Mouse (Mus musculus): ENCODE data around the gene Epdr1.

Epdr1 gene

DNA sequence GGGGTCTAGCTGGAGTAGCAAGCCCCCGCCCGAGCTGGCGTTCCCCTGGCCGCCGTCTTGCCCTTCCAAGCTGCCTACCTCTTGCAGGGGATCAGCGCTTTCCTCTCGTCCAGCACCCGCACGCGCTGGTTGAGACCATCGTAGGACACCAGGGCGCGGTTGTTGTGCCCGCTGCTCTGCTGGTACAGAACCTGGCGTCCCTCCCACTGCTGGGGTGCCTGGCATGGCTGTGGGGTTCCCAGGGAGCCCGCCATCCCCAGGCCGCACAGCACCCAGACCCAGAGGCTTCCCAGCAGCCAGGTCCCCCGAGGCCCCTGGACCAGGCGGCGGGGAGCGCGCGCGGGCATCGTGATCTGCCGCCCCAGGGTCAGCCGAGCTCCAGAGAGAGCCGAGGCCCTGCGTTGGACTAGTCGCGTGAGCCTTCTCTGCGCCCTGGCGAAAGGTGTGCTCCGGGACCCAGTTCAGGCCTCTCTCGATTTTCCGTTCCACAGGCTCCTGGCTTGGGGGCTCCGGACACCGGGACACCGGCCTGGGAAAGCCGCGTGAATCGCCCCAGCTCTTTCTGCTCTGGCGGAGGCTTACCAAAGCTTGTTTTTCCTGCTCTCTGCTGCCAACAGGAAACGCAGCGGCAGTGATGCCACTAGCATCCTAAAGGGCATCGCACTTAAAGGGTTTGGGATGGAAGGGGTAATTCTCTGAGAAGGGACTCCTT, at the start of gene Epdr1:
Gene Epdr1 (minus strand): TSS at position 712 of the 712 bp plus-strand sequence.
- no peak for DNase-seq (ENCODE audit: extremely low spot score, low read depth, low spot score)

DNA sequence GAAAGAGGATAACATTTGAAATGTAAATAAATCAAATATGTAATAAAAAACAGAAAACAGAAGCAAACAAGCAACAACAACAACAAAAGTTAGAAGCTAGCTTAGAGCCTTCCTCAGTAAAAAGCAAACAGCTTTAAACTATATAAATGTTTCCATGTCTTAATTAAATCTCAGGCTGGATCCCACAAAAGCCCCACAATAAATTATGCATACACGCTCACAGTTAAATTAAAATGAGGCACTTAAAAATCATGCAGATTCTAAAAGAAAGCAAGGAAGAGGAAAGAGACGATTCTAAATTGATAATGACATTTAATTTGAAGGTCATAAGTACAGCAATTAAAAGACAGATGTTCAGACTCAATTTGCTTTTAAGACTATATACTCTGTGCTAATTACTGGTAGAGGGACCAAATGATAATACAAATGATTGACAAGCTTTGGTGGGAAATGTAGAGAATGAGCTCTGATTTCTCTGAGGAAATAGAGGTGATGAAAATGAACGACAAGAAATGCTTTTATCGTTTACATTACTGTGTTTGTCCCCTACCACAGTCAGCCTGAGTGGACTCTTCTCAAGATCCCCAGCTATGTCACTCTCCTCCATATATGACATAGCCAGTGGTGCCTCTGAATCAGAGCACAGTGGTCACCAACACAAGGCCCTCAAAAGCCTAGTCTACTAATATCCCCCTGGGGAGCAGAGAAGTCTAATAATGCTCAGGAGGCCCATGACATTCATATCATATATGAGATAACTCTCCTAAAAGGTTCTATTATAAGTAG, 48.8 kb upstream of the Epdr1 start:
- no peak for DNase-seq (ENCODE audit: extremely low spot score, low read depth, low spot score)

DNA sequence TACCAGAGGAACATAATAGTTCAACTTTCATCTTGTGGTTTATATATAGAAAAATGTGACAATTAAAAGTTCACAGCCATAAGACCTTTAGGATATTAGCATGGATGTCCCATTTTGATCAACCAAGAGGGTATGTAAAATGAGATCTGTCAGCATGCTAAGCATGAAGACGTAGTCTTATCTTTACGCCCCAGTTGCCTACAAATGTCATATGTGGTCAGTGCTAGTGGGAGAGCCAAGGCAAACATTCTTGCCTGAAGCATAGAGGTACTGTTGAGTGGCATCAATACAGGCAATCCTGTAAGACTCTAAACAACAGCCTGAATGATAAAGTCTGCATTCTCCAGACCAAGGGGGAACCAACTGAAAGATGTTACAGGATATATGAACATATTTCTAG, 32.7 kb upstream of the Epdr1 start:
- no peak for DNase-seq (ENCODE audit: extremely low spot score, low read depth, low spot score)

DNA sequence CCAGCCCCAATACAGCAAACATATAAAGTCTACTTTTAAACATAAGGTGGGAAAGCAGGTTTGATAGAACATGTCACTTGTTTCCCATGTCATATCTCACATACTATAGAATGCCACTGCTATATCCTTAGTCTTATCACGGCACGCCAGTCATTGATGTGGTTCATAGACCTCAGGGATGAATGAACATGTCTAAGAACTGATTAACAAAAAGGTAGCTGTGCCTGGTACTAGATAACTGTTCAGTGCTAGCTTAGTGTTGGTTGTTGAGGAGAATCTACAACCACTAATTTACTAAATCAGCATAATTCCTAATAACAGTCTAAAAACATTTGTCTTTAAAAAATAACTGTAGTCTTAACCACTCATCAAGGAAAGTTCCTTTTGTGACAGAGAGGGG, 30.1 kb upstream of the Epdr1 start:
- DNase-seq (ENCODE audit: extremely low spot score, low read depth, low spot score) = no peak

GRCm38 (mm10) chr13:19644225-19644624, 24.5 kb upstream of the Epdr1 start:
- DNase-seq (ENCODE audit: extremely low spot score, low read depth, low spot score) = no peak

- no peak for DNase-seq (ENCODE audit: extremely low spot score, low read depth, low spot score)
Measured at GRCm38 (mm10) chr13:19643519-19643918, 23.8 kb upstream of the Epdr1 start.

- no peak for DNase-seq (ENCODE audit: extremely low spot score, low read depth, low spot score)
Measured at GRCm38 (mm10) chr13:19640203-19640851, 20.6 kb upstream of the Epdr1 start.

GRCm38 (mm10) chr13:19636131-19636530, 16.4 kb upstream of the Epdr1 start:
- DNase-seq (ENCODE audit: extremely low spot score, low read depth, low spot score) = no peak

DNA sequence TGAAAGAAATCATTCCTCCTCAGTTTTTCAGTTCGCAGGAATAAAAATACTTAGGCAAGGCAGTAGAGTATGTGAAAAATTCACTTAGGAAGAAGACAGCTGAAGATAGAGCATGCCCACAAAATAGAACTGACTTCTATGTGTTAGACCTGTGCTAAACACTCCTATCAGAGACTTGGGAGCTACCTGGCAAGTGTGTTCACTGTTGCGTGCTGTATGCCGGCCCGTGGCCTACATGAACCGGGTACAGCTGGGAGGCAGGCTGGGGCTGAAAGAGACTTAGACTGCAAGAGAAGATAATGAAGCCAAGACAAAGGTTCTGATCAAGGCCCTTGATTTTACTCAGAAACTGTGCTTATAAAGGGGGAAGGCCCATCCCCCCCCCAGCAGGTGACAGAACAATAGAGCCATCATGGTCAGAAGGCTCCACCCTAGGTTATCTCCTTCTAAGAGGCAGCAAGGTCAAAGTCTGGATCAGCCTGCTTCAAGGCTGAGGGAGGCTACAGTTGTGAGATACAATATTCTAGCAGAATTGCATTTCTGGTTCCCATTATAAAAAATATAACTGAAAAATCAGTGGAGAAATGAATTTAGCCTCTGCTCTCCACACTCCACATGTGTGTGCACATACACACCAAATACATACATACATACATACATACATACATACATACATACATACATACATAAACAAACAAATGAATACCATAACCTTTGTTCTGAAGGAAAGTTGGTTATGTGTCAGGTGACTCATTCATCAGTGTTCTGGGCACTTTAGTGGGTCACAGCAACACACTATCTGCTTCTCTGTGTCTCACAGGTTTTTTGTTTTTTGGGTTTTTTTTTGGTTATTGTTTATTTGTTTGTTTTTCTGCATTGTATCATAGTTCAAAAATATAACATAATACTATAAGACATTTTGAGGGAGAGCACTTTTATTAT, 11.3 kb upstream of the Epdr1 start:
- no peak for DNase-seq (ENCODE audit: extremely low spot score, low read depth, low spot score)

DNA sequence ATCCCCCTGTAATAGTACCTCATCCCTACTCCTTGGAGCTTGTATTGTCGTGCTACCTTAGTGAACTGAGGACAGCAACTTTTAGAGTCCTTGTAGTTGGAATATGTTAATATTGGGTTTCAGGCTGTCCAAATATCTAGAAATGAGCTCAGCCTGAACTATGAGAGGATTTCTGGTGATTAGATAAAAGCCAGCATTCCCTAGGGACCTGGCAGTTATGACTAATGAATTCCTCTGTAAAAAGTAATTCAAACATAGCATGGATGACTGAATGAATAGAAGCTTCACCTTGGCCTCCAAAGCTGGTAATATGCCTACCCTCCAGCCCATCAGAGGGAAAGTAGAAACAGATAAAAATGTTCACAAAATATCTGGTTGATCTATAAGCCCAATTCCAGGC, 6.7 kb upstream of the Epdr1 start:
- DNase-seq (ENCODE audit: extremely low spot score, low read depth, low spot score) = no peak

DNA sequence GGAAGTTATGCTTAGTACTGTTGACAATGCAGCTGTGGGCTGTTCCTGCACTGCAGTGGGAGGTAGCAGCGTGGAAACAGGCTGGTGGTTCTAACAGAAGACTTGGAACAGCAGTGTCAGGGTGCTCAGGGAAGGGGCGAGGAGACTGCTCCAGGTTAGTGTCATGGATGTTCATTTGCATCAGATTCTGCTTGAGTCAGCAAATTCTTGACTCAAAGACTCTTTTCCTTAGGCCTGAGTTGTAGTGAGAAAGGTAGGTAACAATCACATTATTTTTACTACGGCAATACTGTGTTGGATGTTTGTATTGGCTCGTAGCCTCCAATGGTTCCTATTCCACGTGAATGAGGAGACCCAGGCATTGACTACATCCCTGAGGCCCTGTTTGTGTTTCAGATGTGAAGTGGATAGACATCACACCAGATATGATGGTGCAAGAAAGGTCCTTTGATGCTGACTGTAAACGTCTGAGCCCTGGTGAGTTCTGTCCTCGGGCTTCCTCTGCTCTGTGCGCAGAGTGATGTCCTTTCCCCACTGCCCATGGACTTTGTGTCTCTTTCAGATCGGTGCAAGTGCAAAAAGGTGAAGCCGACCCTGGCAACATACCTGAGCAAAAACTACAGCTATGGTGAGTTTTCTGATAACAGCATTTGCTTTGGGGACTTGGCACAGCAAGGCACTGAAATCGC, 5.0 kb upstream of the Epdr1 start:
- DNase-seq (ENCODE audit: extremely low spot score, low read depth, low spot score) = no peak

DNA sequence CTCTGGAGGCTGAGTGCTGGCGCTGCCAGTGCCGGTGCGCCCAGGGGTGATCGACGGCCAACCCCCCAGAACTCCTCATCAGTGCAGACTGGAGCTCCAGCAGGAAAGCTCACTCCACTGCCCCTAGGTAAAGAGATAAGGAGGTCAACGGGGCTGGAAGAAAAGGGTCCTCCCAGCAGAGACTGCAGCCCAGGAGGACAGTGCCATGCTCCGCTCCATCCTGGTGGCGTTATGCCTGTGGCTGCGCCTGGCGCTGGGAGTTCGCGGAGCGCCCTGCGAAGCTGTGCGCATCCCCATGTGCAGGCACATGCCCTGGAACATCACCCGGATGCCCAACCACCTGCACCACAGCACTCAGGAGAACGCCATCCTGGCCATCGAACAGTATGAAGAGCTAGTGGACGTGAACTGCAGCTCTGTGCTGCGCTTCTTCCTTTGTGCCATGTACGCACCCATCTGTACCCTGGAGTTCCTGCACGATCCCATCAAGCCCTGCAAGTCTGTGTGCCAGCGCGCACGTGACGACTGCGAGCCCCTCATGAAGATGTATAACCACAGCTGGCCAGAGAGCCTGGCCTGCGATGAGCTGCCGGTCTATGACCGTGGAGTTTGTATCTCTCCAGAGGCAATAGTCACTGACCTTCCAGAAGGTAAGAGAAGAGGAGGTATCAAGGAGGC, 3.6 kb upstream of the Epdr1 start:
- DNase-seq (ENCODE audit: extremely low spot score, low read depth, low spot score) = no peak

DNA sequence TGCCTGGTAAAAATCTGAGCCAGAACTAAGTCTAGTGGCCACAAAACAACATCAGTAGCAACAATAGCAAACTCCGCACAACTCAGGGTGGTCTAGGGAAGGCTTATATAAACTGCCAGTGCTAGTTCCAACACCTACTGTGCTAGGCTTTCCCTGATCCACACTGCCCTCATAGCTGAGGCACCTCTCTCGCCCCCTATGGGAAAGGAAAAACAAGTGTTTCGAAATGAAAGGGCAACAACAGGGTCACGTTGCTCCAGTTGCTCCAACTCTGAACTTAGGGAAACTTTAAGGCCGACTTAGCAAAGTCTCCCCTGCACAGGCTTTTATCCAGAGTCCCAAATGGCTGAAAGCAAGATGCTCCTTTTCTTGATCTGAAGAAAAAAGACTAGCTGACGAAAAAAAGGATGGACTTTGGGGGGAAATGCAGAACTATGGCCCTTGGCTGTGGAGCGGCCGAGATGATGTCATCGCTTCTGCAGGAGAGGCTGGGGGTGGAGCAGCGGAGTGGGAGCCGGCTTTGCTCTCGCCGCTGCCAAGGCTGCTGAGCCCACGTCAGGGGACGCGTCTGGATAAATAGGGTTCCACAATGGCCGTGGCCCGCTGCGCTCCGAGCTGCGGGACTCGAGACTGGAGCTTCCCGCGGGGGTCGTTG, 3.0 kb upstream of the Epdr1 start, which contains the start of gene Sfrp4:
Gene Sfrp4 (plus strand): TSS at position 532 of the 655 bp plus-strand sequence.
- DNase-seq (ENCODE audit: extremely low spot score, low read depth, low spot score) = peak; percentile 26

DNA sequence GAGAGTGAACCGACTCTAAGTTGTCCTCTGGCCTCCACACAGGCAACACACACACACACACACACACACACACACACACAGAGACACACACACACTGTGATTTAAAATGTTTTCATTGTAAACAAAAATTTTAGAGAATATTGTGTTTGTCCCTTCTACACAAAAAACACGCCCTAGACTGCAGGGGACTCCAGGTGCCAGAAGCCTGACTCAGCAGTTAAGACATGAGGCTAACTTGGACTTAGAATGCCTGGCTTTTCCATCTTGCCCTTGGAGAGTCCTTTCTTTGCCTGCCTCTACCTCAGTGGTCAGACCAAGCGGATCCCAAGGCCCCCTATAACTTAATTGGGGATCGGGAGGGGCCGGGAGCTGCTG, 899 bp downstream of the Epdr1 start:
- DNase-seq (ENCODE audit: extremely low spot score, low read depth, low spot score) = no peak

DNA sequence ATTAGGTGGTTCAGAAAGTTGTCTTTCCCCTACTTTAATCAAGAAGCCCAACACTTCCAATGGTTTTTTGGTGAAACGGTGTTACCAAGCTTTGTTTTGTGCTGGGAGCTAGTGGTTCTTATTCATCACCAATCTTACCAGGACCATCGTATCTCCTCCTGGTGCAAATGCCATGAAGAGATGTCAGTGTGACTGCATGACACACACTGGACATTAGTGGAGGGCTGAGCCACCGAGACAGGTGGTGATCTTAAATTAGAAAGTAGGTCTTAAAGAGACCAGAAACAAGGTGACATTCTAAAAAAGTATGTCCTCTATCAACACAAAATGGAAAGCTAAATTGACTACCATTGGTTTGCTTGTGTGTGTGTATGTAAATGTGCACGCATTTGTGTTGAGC, 1.6 kb downstream of the Epdr1 start:
- DNase-seq (ENCODE audit: extremely low spot score, low read depth, low spot score) = no peak

GRCm38 (mm10) chr13:19614311-19614710, 5.4 kb downstream of the Epdr1 start:
- DNase-seq (ENCODE audit: extremely low spot score, low read depth, low spot score) = no peak

- DNase-seq (ENCODE audit: extremely low spot score, low read depth, low spot score) = no peak
Measured at GRCm38 (mm10) chr13:19613426-19613825, 6.3 kb downstream of the Epdr1 start.

DNA sequence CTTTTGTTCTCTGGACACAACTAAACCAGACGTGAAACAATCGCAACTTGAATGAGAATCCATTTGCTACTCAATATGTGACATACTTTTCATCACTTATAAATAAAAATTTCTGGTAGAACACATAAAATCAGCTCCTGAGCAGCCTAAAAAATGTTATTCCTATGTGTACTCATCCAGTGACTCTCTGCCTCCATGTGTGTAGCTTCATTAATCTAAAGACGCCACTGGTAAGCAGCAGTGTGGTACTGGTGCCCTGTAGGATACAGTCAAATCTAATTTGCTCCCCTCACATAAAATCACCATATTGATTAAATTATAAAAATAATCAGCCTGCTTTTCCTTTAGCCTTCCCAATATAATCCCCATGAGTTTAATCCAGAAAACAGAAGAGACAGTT, 6.8 kb downstream of the Epdr1 start:
- DNase-seq (ENCODE audit: extremely low spot score, low read depth, low spot score) = no peak

DNA sequence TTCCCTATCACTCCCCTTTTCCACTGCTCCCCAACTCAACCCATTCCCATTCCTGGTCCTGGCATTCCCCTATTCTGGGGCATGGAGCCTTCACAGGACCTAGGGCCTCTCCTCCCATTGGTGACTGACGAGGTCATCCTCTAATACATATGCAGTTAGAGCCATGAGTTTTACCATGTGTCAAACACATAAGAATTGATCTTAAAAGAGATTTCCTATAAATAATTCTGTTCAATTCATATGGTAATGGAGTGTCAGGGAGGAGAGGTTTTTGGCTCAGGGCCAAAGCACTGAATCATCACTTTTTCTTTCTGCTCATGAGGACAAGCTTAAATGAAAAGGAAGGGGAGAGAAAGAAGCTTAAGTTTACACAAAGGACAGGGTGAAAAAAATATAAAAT, 7.4 kb downstream of the Epdr1 start:
- DNase-seq (ENCODE audit: extremely low spot score, low read depth, low spot score) = no peak
